ENCODE assay signal across 35 mouse cellular contexts in the genomic region with DNA sequence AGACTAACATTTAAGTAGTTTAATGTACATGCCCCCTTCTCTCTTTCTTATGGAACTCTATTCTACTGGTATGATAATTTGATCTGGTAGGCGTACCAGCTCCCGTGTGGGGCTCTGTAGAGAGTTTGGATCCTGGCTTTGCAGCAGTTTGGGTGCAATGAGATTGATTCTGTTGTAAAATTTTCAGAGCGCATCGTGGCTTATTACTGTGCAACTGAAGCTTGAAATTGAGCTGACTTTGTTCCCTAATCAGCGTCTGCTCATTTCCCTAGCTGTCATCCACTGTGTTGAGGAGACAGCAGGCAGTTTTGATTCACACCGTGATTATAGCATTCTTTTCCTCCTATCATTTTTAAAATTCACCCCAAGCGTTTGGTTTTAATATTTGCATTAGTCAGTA. TPM values are rescaled to one million over a fixed set of nuclear protein-coding genes. Genes with fewer than 3 reads are reported as not detected.
DNase-seq lines count a peak whose midpoint lies in the region; ATAC-seq lines count a peak whose summit lies in the region.
"Had no signal": no experiment of that assay in that cellular context is flagged by ENCODE, and none has a peak within 500 bp of the region (broad histone marks: within the 10 kb centered on the region; RNA-seq: fewer than 3 reads in every experiment).

No protein-coding gene starts in this region.

- no peak overlapping the region for H3K27ac ChIP-seq in hindbrain, embryonic 13.5 days
- no peak overlapping the region for H3K27ac ChIP-seq in hindbrain, embryonic 11.5 days (ENCODE audit: low read depth, low read length)
- no peak overlapping the region for H3K27ac ChIP-seq in midbrain, embryonic 14.5 days (replicated peaks; ENCODE audit: low read depth, low read length)
- no peak overlapping the region for H3K27ac ChIP-seq in midbrain, embryonic 15.5 days
- no peak overlapping the region for H3K27ac ChIP-seq in hindbrain, embryonic 16.5 days (ENCODE audit: low read depth, low read length)
- H3K27ac ChIP-seq in neural tube, embryonic 15.5 days (replicated peaks), result peak overlapping the region; percentile 69
- H3K27ac ChIP-seq: forebrain, embryonic 15.5 days; left cerebral cortex, adult 2 months; limb, embryonic 12.5 days; liver, embryonic 15.5 days; stomach, postnatal 0 days had no signal

- 84% methylated on average over 7 of the region's 7 CpGs for WGBS in hindbrain, embryonic 13.5 days
- 83% methylated on average over 7 of the region's 7 CpGs for WGBS in hindbrain, embryonic 11.5 days
- 75% methylated on average over 7 of the region's 7 CpGs for WGBS in midbrain, embryonic 14.5 days
- 76% methylated on average over 7 of the region's 7 CpGs for WGBS in midbrain, embryonic 15.5 days
- 78% methylated on average over 7 of the region's 7 CpGs for WGBS in hindbrain, embryonic 16.5 days
- WGBS in neural tube, embryonic 15.5 days, result 68% methylated on average over 7 of the region's 7 CpGs

- H3K36me3 ChIP-seq in hindbrain, embryonic 13.5 days, result no peaks in the 10 kb centered on the region
- H3K36me3 ChIP-seq in hindbrain, embryonic 11.5 days (ENCODE audit: control insufficient read depth, insufficient read depth, low read length), result no peaks in the 10 kb centered on the region
- no peaks in the 10 kb centered on the region for H3K36me3 ChIP-seq in midbrain, embryonic 14.5 days (ENCODE audit: control insufficient read depth, insufficient read depth, low read length)
- no peaks in the 10 kb centered on the region for H3K36me3 ChIP-seq in midbrain, embryonic 15.5 days (replicated peaks)
- H3K36me3 ChIP-seq in hindbrain, embryonic 16.5 days (ENCODE audit: control insufficient read depth, insufficient read depth, low read length), result no peaks in the 10 kb centered on the region
- no peaks in the 10 kb centered on the region for H3K36me3 ChIP-seq in neural tube, embryonic 15.5 days
- H3K36me3 ChIP-seq: forebrain, embryonic 15.5 days; limb, embryonic 12.5 days had no signal

- no peak for DNase-seq in hindbrain, embryonic 11.5 days (ENCODE audit: low spot score)
- DNase-seq in midbrain, embryonic 14.5 days, result peak; percentile 12
- DNase-seq: adrenal gland, adult 8-10 months; cerebellum, adult 11 months; cerebellum, adult 9-10 months; cerebellum, postnatal 36 days; gastrocnemius, postnatal 25 days; heart, adult 18-20 months; heart, postnatal 4 days; kidney, adult 18-20 months; kidney, postnatal 4 days; lung, embryonic 14.5 days; lung, postnatal 14 days; right cerebral cortex, adult 18-20 months; thymus, postnatal 4 days had no signal

- no peaks in the 10 kb centered on the region for H3K27me3 ChIP-seq in hindbrain, embryonic 13.5 days
- H3K27me3 ChIP-seq in hindbrain, embryonic 11.5 days (ENCODE audit: control insufficient read depth, insufficient read depth, low read length), result no peaks in the 10 kb centered on the region
- no peaks in the 10 kb centered on the region for H3K27me3 ChIP-seq in midbrain, embryonic 14.5 days (ENCODE audit: control insufficient read depth, insufficient read depth, low read length)
- H3K27me3 ChIP-seq in midbrain, embryonic 15.5 days (replicated peaks), result no peaks in the 10 kb centered on the region
- no peaks in the 10 kb centered on the region for H3K27me3 ChIP-seq in hindbrain, embryonic 16.5 days (replicated peaks; ENCODE audit: control insufficient read depth, insufficient read depth, low read length)
- no peaks in the 10 kb centered on the region for H3K27me3 ChIP-seq in neural tube, embryonic 15.5 days (replicated peaks)
- H3K27me3 ChIP-seq: CH12.LX; forebrain, embryonic 15.5 days; limb, embryonic 12.5 days; liver, embryonic 15.5 days had no signal

- no peaks in the 10 kb centered on the region for H3K4me1 ChIP-seq in hindbrain, embryonic 13.5 days (replicated peaks)
- H3K4me1 ChIP-seq in hindbrain, embryonic 11.5 days (replicated peaks; ENCODE audit: control insufficient read depth, insufficient read depth, low read length), result no peaks in the 10 kb centered on the region
- H3K4me1 ChIP-seq in midbrain, embryonic 14.5 days (ENCODE audit: control insufficient read depth, insufficient read depth, low read length), result no peaks in the 10 kb centered on the region
- H3K4me1 ChIP-seq in midbrain, embryonic 15.5 days, result no peaks in the 10 kb centered on the region
- no peaks in the 10 kb centered on the region for H3K4me1 ChIP-seq in hindbrain, embryonic 16.5 days (ENCODE audit: control insufficient read depth, insufficient read depth, low read depth, low read length)
- H3K4me1 ChIP-seq in neural tube, embryonic 15.5 days, result no peaks in the 10 kb centered on the region
- H3K4me1 ChIP-seq: limb, embryonic 12.5 days; liver, embryonic 15.5 days had no signal

- H3K9me3 ChIP-seq in hindbrain, embryonic 13.5 days, result no peaks in the 10 kb centered on the region
- H3K9me3 ChIP-seq in hindbrain, embryonic 11.5 days (ENCODE audit: control insufficient read depth, low read length), result no peaks in the 10 kb centered on the region
- no peaks in the 10 kb centered on the region for H3K9me3 ChIP-seq in midbrain, embryonic 14.5 days (ENCODE audit: control insufficient read depth, low read length)
- no peaks in the 10 kb centered on the region for H3K9me3 ChIP-seq in midbrain, embryonic 15.5 days
- no peaks in the 10 kb centered on the region for H3K9me3 ChIP-seq in hindbrain, embryonic 16.5 days (ENCODE audit: control insufficient read depth, low read length)
- H3K9me3 ChIP-seq in neural tube, embryonic 15.5 days (replicated peaks), result no peaks in the 10 kb centered on the region
- H3K9me3 ChIP-seq: forebrain, embryonic 15.5 days; liver, embryonic 15.5 days had no signal

- H3K4me3 ChIP-seq in hindbrain, embryonic 13.5 days, result no peak overlapping the region
- H3K4me3 ChIP-seq in hindbrain, embryonic 11.5 days (ENCODE audit: low read depth, low read length), result no peak overlapping the region
- H3K4me3 ChIP-seq in midbrain, embryonic 14.5 days (replicated peaks; ENCODE audit: low read depth, low read length), result no peak overlapping the region
- H3K4me3 ChIP-seq in midbrain, embryonic 15.5 days, result no peak overlapping the region
- H3K4me3 ChIP-seq in hindbrain, embryonic 16.5 days (ENCODE audit: low read length), result no peak overlapping the region
- no peak overlapping the region for H3K4me3 ChIP-seq in neural tube, embryonic 15.5 days (replicated peaks)
- H3K4me3 ChIP-seq: forebrain, embryonic 15.5 days; left cerebral cortex, adult 2 months; limb, embryonic 12.5 days; liver, embryonic 15.5 days had no signal

- ATAC-seq in hindbrain, embryonic 13.5 days (ENCODE audit: low FRiP score), result 0 out of 2 replicates have a peak, but pooled peaks have one; percentile 52
- ATAC-seq in hindbrain, embryonic 11.5 days (ENCODE audit: low FRiP score), result no peak
- ATAC-seq in midbrain, embryonic 14.5 days (ENCODE audit: low FRiP score, low TSS enrichment), result no peak
- ATAC-seq in midbrain, embryonic 15.5 days (replicated peaks), result no peak
- peak; percentile 82 for ATAC-seq in hindbrain, embryonic 16.5 days
- peak; percentile 67; the same call in 1 of the 2 replicates for ATAC-seq in neural tube, embryonic 15.5 days (ENCODE audit: low FRiP score)
- ATAC-seq in frontal cortex, adult (ENCODE audit: low TSS enrichment), result no peak
- ATAC-seq: forebrain, embryonic 15.5 days had no signal

- H3K4me2 ChIP-seq in hindbrain, embryonic 13.5 days, result no peak overlapping the region
- H3K4me2 ChIP-seq in hindbrain, embryonic 11.5 days (replicated peaks; ENCODE audit: low read depth, low read length), result no peak overlapping the region
- H3K4me2 ChIP-seq in midbrain, embryonic 14.5 days (ENCODE audit: low read length), result no peak overlapping the region
- no peak overlapping the region for H3K4me2 ChIP-seq in midbrain, embryonic 15.5 days
- no peak overlapping the region for H3K4me2 ChIP-seq in hindbrain, embryonic 16.5 days (ENCODE audit: low read length)
- no peak overlapping the region for H3K4me2 ChIP-seq in neural tube, embryonic 15.5 days
- H3K4me2 ChIP-seq: forebrain, embryonic 15.5 days; heart, embryonic 11.5 days; limb, embryonic 12.5 days; liver, embryonic 15.5 days; lung, embryonic 14.5 days had no signal

- H3K9ac ChIP-seq in hindbrain, embryonic 13.5 days, result no peak overlapping the region
- no peak overlapping the region for H3K9ac ChIP-seq in hindbrain, embryonic 11.5 days (ENCODE audit: low read depth, low read length)
- no peak overlapping the region for H3K9ac ChIP-seq in midbrain, embryonic 14.5 days (replicated peaks; ENCODE audit: low read length)
- H3K9ac ChIP-seq in midbrain, embryonic 15.5 days, result no peak overlapping the region
- no peak overlapping the region for H3K9ac ChIP-seq in hindbrain, embryonic 16.5 days (ENCODE audit: low read depth, low read length)
- H3K9ac ChIP-seq in neural tube, embryonic 15.5 days (replicated peaks), result no peak overlapping the region
- H3K9ac ChIP-seq: forebrain, embryonic 15.5 days; limb, embryonic 12.5 days; liver, embryonic 15.5 days; lung, embryonic 14.5 days had no signal

RNA-seq across cellular contexts. Expression of a gene that starts 12.4 kb away (rescaled TPM):
- not detected in 2 replicates for polyA plus RNA-seq in hindbrain, embryonic 13.5 days (2015; fragmentation: Nextera tagmentation; extraction: Ambion mirVana)
- polyA plus RNA-seq in hindbrain, embryonic 11.5 days (2014; fragmentation: Nextera tagmentation; extraction: Ambion mirVana), result not detected in 2 replicates
- not detected in 2 replicates for polyA plus RNA-seq in midbrain, embryonic 14.5 days (2014; fragmentation: Nextera tagmentation; extraction: Ambion mirVana)
- polyA plus RNA-seq in midbrain, embryonic 15.5 days (2015; fragmentation: Nextera tagmentation; extraction: Ambion mirVana), result not detected in 2 replicates
- polyA plus RNA-seq in hindbrain, embryonic 16.5 days (2015; fragmentation: Nextera tagmentation; extraction: Ambion mirVana), result not detected in 2 replicates
- polyA plus RNA-seq in neural tube, embryonic 15.5 days (2015; fragmentation: Nextera tagmentation; extraction: Ambion mirVana), result not detected in 2 replicates
- polyA plus RNA-seq: C2C12; embryonic facial prominence, embryonic 11.5 days; forebrain, embryonic 15.5 days; heart, embryonic 11.5 days; heart, embryonic 16.5 days; intestine, embryonic 14.5 days; kidney, embryonic 16.5 days; limb, embryonic 12.5 days; liver, adult 2 months; liver, embryonic 15.5 days; lung, embryonic 14.5 days; spleen, adult 2 months; stomach, postnatal 0 days; thymus, postnatal 0 days had no signal

RNA-seq across cellular contexts. Expression of a gene that starts 42.4 kb away (rescaled TPM):
- polyA plus RNA-seq in hindbrain, embryonic 13.5 days (2015; fragmentation: Nextera tagmentation; extraction: Ambion mirVana), result 2.1 and 2.4 TPM in 2 replicates
- 5.0 and 5.1 TPM in 2 replicates for polyA plus RNA-seq in hindbrain, embryonic 11.5 days (2014; fragmentation: Nextera tagmentation; extraction: Ambion mirVana)
- polyA plus RNA-seq in midbrain, embryonic 14.5 days (2014; fragmentation: Nextera tagmentation; extraction: Ambion mirVana), result 0.46 and 1.0 TPM in 2 replicates
- 1.5 and 1.7 TPM in 2 replicates for polyA plus RNA-seq in midbrain, embryonic 15.5 days (2015; fragmentation: Nextera tagmentation; extraction: Ambion mirVana)
- 3.4 and 3.6 TPM in 2 replicates for polyA plus RNA-seq in hindbrain, embryonic 16.5 days (2015; fragmentation: Nextera tagmentation; extraction: Ambion mirVana)
- 2.5 and 3.6 TPM in 2 replicates for polyA plus RNA-seq in neural tube, embryonic 15.5 days (2015; fragmentation: Nextera tagmentation; extraction: Ambion mirVana)

Comparison
In these comparisons a context has a peak if more than half of its experiments do, and no peak if none do; other contexts are left out.
1. ATAC-seq: peak in hindbrain, embryonic 13.5 days (single experiment), hindbrain, embryonic 16.5 days (single experiment) and neural tube, embryonic 15.5 days (single experiment); none in hindbrain, embryonic 11.5 days (single experiment), midbrain, embryonic 14.5 days (single experiment), midbrain, embryonic 15.5 days (single experiment) and frontal cortex, adult (single experiment).